Mouse (Mus musculus) hindbrain, postnatal 0 days (tissue): ENCODE measurements at regions not wholly inside any gene's neighbourhood (a gene's known extent, or its start where the extent isn't known, plus 50 kb on each side); places are given as distances from the start of the nearest gene placed in this dataset.

Experiments used
- ATAC-seq: fragments of 200-750 bp; cut with Nextera tagmentation; 2 replicates; pipeline ENCODE4 v1.8.0; 2017; ENCODE audit warnings: mild to moderate bottlenecking, moderate TSS enrichment, moderate library complexity
- DNase-seq: peaks from one replicate; pipeline ENCODE4 v3.0.0-alpha.2; 2015; ENCODE audit warnings: low spot score
- H3K27ac ChIP-seq: fragments of 300-500 bp; sonication (generic); 2 replicates; pipeline ENCODE4 v1.5.1; 2014; ENCODE audit warnings: mild to moderate bottlenecking
- H3K27me3 ChIP-seq: fragments of 300-500 bp; sonication (generic); 2 replicates; pipeline ENCODE4 v1.6.1; 2014; ENCODE audit warnings: low read length, mixed read lengths; ENCODE audit not compliant: insufficient read depth
- H3K36me3 ChIP-seq: fragments of 300-500 bp; sonication (generic); 2 replicates; pipeline ENCODE4 v1.6.1; 2014; ENCODE audit warnings: low read length, mixed read lengths; ENCODE audit not compliant: insufficient read depth
- H3K4me1 ChIP-seq: fragments of 300-500 bp; sonication (generic); 2 replicates; pipeline ENCODE4 v1.6.1; 2014; ENCODE audit warnings: antibody characterized with exemption, low read length, mixed read lengths; ENCODE audit not compliant: insufficient read depth
- H3K4me2 ChIP-seq: fragments of 300-500 bp; sonication (generic); 2 replicates; pipeline ENCODE4 v1.6.1; 2014; ENCODE audit warnings: low read depth, mild to moderate bottlenecking, low read length, moderate library complexity, mixed read lengths
- H3K4me3 ChIP-seq: fragments of 300-500 bp; sonication (generic); 2 replicates; pipeline ENCODE4 v1.5.1; 2014; ENCODE audit warnings: low read length
- H3K9ac ChIP-seq: fragments of 300-500 bp; sonication (generic); replicated peaks from 2 replicates; pipeline ENCODE4 v1.6.1; 2014; ENCODE audit warnings: mild to moderate bottlenecking, low read length, moderate library complexity, mixed read lengths
- H3K9me3 ChIP-seq: fragments of 300-500 bp; sonication (generic); 2 replicates; pipeline ENCODE4 v1.6.1; 2016; ENCODE audit warnings: low read length, mixed read lengths
- CTCF ChIP-seq: IDR thresholded peaks from 2 replicates; pipeline ENCODE4 v1.5.1; 2016; ENCODE audit warnings: antibody characterized with exemption, control low read depth, low read depth
- WGBS: fragments of 180-500 bp; shearing (Covaris S2); extraction: QIAGEN DNeasy Blood & Tissue Kit; methylation state at CpG from one replicate; pipeline ENCODE4 v1.1.7; 2014; 5-methylcytosine and 5-hydroxymethylcytosine counted together

DNA sequence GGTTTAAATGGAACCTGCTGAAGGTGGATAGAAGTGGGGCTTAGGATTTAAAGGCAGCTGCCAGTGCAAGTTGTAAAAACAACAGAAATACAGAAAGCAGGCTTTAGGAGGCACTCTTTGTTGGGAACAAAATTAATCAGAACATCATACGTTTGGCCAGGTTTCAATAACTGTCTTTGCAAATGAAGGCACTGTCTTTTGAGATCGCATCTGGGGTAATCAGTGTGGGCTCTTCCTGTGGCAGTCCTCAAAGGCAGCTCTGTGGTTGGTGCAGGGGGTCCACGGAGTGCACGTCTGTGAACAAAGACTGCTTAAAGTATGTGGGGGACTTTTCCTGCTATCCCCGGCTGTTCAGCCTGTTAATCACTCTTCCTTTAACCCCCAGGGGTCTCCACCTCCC lies 654.5 kb downstream of the Tmem132b start:
- Histone ChIP-seq H3K4me3 (no peak overlapping the region), H3K4me2 (no peak overlapping the region), H3K27me3 (no peaks in the 10 kb centered on the region), H3K36me3 (no peaks in the 10 kb centered on the region), H3K27ac (no peak overlapping the region), H3K9me3 (no peaks in the 10 kb centered on the region), H3K4me1 (no peaks in the 10 kb centered on the region), H3K9ac (no peak overlapping the region)
- ATAC-seq (no peak), DNase-seq (no peak)
- no peak for TF ChIP-seq CTCF
- WGBS: 26% methylated on average over 5 of the region's 5 CpGs

DNA sequence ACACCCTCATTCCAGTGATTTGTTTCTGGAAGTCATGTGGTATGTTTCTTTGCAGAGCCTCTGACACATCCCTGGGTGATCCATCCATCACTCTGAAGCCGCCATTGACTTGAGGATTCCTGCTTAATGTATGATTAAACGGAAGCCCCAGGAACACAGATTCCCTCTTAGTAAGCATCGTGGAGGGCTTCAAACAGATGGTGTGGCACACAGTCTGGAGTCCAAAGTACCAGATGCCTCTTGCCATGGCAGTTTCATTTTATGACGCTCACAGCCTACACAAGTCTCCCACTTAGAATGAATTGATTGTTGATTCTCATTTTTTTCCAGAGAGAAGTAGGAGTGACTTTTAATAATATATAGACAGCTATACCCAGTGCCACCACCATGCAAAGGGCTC lies 668.3 kb downstream of the Tmem132b start:
- H3K9ac ChIP-seq: no peak overlapping the region

GRCm38 (mm10) chr5:126201535-126201934 lies 670.0 kb downstream of the Tmem132b start:
- Histone ChIP-seq H3K9ac (no peak overlapping the region), H3K4me3 (no peak overlapping the region), H3K4me1 (no peaks in the 10 kb centered on the region), H3K27ac (no peak overlapping the region), H3K27me3 (no peaks in the 10 kb centered on the region), H3K9me3 (no peaks in the 10 kb centered on the region), H3K36me3 (no peaks in the 10 kb centered on the region), H3K4me2 (no peak overlapping the region)
- peak; percentile 65 for TF ChIP-seq CTCF
- 32% methylated on average over 4 of the region's 4 CpGs for WGBS
- DNase-seq (peak; percentile 53), ATAC-seq (no peak)

More for the DNA sequence above, 668.3 kb downstream of the Tmem132b start:
- no peak for DNase-seq
- no peak for ATAC-seq
- WGBS: 46% methylated on average over 4 of the region's 4 CpGs
- Histone ChIP-seq H3K9me3 (no peaks in the 10 kb centered on the region), H3K27ac (no peak overlapping the region), H3K36me3 (no peaks in the 10 kb centered on the region), H3K27me3 (no peaks in the 10 kb centered on the region), H3K4me2 (no peak overlapping the region), H3K4me1 (no peaks in the 10 kb centered on the region), H3K4me3 (no peak overlapping the region)
- no peak for TF ChIP-seq CTCF

GRCm38 (mm10) chr5:126201996-126202395 lies 670.4 kb downstream of the Tmem132b start:
- H3K9ac ChIP-seq: no peak overlapping the region
- no peaks in the 10 kb centered on the region for H3K4me1 ChIP-seq
- H3K4me2 ChIP-seq: no peak overlapping the region
- no peak for ATAC-seq
- no peaks in the 10 kb centered on the region for H3K36me3 ChIP-seq
- 22% methylated on average over 9 of the region's 9 CpGs for whole genome bisulfite sequencing
- H3K4me3 ChIP-seq: no peak overlapping the region
- no peak for DNase-seq
- H3K9me3 ChIP-seq: no peaks in the 10 kb centered on the region
- H3K27ac ChIP-seq: no peak overlapping the region
- H3K27me3 ChIP-seq: no peaks in the 10 kb centered on the region
- TF ChIP-seq CTCF: no peak

DNA sequence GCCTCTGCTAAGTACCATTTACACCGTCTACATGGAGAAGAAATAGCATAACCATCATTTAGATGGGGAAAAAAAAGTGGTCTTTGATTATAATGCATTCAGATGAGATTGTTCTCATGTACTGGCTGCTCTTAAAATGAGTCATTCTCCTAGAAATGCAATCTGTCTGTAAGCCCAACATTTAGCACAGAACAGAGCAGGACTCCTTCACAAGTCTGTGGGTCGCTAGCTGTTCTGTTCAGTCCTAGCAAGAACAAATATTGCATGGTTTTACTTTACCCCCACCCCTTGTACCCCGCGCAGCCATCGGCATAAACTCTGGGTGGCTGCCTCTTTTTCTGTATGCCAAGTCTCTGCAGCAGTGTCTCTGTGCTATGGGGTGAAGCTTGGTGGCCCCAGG lies 685.4 kb downstream of the Tmem132b start:
- 89% methylated on average over 5 of the region's 5 CpGs for WGBS
- no peak overlapping the region for H3K4me2 ChIP-seq
- H3K27me3 ChIP-seq: no peaks in the 10 kb centered on the region
- ATAC-seq: no peak
- H3K4me3 ChIP-seq: no peak overlapping the region
- H3K27ac ChIP-seq: no peak overlapping the region
- no peak for TF ChIP-seq CTCF
- no peaks in the 10 kb centered on the region for H3K36me3 ChIP-seq
- DNase-seq: no peak
- peaks cover 2% of the 10 kb centered on the region; the same call in 1 of the 2 replicates for H3K9me3 ChIP-seq
- no peaks in the 10 kb centered on the region for H3K4me1 ChIP-seq
- no peak overlapping the region for H3K9ac ChIP-seq

DNA sequence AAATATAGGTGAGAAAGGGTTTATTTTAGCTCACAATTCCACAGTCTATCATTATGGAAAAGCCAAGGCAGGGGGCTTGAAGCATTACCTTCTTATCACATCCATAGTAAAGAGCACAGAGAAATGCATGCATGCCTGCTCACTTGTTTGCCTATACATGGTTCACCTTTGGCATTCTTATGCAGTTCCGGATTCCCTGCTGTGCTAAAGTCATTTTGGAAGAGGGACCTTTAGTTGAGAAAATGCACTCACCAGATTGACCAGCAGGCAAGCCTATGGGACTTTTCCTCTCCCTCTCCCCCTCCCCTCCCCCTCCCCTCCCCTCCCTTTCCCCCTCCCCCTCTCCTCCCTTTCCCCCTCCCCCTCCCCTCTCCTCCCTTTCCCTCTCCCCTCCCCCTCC lies 686.2 kb downstream of the Tmem132b start:
- 79% methylated on average over 1 of the region's 1 CpGs for WGBS
- no peak for ATAC-seq
- DNase-seq: no peak
- TF ChIP-seq CTCF: no peak
- Histone ChIP-seq H3K4me2 (no peak overlapping the region), H3K27ac (no peak overlapping the region), H3K9me3 (peaks cover 2% of the 10 kb centered on the region; the same call in 1 of the 2 replicates), H3K4me1 (no peaks in the 10 kb centered on the region), H3K27me3 (no peaks in the 10 kb centered on the region), H3K36me3 (no peaks in the 10 kb centered on the region), H3K4me3 (no peak overlapping the region), H3K9ac (no peak overlapping the region)

DNA sequence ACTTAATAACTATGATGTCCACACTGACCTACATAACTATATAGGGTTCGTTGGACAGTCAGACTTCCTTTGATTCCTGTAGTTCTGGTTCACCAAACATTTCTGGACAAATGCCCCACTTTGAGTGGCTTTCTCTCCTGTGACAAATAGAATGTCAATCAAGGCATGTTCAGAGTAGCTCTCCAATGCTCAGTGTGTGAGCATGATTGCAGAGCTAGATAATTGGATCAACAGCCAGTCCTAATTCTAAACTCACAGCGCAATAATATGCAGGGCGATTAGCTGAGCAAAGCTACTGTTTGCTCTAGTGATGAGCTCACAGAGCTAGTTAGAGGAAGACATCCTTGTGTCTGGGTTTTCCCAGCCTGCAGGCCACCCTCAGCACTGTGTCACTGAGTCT lies 692.1 kb downstream of the Tmem132b start:
- WGBS: 65% methylated on average over 3 of the region's 3 CpGs
- Histone ChIP-seq H3K4me2 (no peak overlapping the region), H3K27me3 (no peaks in the 10 kb centered on the region), H3K27ac (no peak overlapping the region), H3K36me3 (no peaks in the 10 kb centered on the region), H3K4me3 (no peak overlapping the region), H3K9me3 (peaks cover 2% of the 10 kb centered on the region; the same call in 1 of the 2 replicates), H3K9ac (no peak overlapping the region), H3K4me1 (no peaks in the 10 kb centered on the region)
- no peak for ATAC-seq
- no peak for DNase-seq
- no peak for TF ChIP-seq CTCF

DNA sequence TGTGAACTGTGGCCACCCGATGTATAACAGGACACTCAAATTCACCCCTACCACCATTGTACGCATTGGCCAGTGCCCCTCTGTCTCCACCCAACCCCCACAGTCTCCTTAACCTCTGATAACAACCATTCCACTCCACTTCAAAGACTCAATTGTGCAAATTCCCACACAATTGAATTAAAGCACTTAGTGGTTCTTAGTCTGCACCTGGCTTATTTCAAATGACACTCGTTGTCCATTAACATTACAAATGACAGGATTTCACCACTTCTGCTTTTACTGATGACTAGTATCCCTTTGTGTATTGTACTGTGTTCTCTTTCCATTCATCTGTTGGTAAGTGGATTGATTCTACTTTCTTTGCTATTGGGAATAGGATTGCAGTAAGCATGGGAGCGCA lies 699.2 kb downstream of the Tmem132b start:
- Histone ChIP-seq H3K9me3 (no peaks in the 10 kb centered on the region), H3K9ac (no peak overlapping the region), H3K27me3 (no peaks in the 10 kb centered on the region), H3K36me3 (no peaks in the 10 kb centered on the region), H3K4me1 (no peaks in the 10 kb centered on the region), H3K4me3 (no peak overlapping the region), H3K4me2 (no peak overlapping the region), H3K27ac (no peak overlapping the region)
- WGBS: 74% methylated on average over 4 of the region's 4 CpGs
- no peak for ATAC-seq
- DNase-seq: no peak
- no peak for TF ChIP-seq CTCF
